Mouse (Mus musculus) right cerebral cortex, postnatal 4 days (tissue): ENCODE measurements around the gene Mindy3.

Experiments
- DNase-seq: peaks from one replicate; pipeline ENCODE4 v3.0.0-alpha.2; 2022

Mindy3 gene

GRCm38 (mm10) chr2:12300449-12301228 lies 118.6 kb downstream of the Mindy3 start:
- DNase-seq: no peak

GRCm38 (mm10) chr2:12297287-12297686 lies 122.0 kb downstream of the Mindy3 start:
- DNase-seq: no peak
